Mouse (Mus musculus) ovary, postnatal 36 days (tissue): ENCODE results near the gene Islr2.
A peak's percentile ranks its signal among the peaks of the same experiment; 100 is the strongest.
"Not testable (repeated sequence)": the region's sequence is repeated elsewhere in the genome, so short reads cannot be mapped to it uniquely, and the experiment has no call there.

Experiments
- DNase-seq: peaks from one replicate; pipeline ENCODE4 v3.0.0; 2022; ENCODE audit warnings: low spot score, mixed read lengths

Islr2 gene

DNA sequence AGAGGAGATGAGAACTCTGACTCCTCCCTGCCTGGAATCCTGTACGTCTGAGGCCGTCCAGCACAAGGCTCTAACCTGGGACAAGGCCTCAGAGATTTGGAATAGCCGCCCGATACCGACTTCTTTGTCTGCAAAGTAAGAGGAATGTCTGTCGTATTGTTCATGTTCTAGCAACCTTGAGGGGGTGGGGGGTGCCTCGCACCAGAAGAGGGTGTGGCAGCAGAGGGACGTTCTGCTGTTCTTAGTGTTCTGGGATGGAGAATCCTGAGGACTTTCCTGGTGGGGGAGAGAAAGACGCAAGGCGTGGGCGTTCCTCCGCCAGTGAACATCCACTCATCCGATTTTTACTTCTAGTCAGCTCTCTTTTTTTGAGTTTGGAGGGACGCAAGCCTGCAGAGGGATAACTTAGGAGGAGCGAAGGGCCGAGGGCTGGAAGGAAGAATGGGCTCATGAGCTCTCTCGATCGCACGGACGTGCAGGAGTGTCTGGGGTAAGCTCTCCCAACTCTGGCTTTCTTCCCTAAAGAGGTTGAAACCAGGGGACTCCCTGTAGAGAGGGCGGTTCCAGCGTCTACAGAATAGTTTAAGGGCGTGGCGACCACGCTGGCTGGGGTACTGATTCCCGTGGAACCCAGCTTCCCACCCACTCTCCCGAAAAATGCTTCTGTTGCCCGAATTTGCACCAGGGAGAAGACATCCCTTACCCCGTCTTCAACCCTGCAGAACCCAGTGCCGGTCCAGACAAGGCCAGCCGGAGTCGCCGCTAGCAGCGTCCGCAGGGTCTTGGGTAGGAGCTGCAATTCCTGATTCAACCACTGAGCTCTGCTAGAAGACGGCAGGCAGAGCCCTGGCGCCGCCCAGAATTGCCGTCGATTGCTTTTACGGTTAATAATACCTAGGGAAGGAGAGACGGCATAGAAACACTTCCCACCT is at the start of gene Islr2, which contains the start of gene Islr:
Islr2 (minus strand) TSS at position 804 of the 932 bp plus-strand sequence.
Islr (minus strand) TSS at position 791 of the 932 bp plus-strand sequence.
- DNase-seq, result peak; percentile 65

DNA sequence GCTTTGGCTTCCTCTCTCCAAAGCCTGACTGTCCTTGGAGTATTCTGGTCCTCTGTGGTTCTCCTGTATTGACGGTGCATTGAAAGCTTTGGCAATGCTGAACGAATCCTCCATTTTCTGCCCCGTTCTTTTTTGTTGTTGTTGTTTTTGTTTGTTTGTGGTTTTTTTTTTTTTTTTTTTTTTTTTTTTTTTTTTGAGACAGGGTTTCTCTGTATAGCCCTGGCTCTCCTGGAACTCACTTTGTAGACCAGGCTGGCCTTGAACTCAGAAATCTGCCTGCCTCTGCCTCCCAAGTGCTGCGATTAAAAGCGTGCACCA is 49.6 kb upstream of the Islr2 start:
- not testable (repeated sequence) for DNase-seq

DNA sequence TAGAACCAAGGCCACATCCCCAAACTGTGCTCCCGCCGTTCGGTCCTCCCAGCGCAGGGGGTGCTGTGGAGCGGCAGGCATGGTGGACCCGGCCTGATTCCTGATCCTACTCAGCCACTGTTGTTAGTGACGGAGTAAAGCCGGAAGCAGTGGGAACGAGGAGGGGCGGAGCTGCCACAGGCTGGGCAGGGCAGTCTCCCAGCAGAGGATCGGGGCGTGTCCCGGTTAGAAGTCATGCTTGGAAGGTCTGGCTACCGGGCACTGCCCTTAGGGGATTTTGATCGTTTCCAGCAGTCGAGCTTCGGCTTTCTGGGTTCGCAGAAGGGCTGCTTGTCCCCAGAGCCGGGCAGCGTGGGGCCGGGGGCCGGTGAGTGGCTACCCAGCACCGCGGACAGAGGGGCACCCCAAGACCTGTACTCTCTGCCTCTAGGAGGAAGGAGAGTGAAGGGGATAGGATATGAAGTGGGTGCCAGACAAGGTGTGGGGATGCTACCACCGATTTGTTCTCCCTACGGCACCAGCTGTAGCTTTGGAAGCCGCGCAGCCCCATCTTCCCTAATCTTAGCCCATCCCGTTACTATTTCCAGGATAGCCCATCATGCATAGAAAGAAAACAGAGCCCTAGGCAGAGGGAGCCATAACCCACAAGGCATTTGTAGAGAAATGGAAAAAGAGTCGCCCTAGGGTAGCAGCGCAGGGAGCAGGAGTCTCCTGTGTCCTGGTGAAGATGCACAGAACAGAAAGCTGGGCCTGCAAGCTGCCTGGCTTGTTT is 49.1 kb upstream of the Islr2 start, which contains the start of gene Stoml1:
Stoml1 (plus strand) TSS at position 132 of the 772 bp plus-strand sequence.
- peak; percentile 93 for DNase-seq

DNA sequence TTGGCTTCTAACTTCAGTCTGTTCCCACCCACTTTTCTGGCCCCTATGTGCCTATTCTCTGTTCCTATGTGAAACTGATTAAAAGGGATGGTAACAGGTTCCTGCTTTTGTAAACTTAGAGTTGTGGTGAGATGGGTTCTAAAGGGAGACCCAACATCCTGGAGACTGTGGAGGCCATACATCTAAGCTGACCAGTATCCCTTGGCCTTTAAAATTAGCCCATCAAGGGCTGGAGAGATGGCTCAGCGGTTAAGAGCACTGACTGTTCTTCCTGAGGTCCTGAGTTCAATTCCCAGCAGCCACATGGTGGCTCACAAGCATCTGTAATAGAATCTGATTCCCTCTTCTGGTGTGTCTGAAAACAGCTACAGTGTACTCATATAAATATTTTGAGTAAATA is 46.6 kb upstream of the Islr2 start:
- not testable (repeated sequence) for DNase-seq

DNA sequence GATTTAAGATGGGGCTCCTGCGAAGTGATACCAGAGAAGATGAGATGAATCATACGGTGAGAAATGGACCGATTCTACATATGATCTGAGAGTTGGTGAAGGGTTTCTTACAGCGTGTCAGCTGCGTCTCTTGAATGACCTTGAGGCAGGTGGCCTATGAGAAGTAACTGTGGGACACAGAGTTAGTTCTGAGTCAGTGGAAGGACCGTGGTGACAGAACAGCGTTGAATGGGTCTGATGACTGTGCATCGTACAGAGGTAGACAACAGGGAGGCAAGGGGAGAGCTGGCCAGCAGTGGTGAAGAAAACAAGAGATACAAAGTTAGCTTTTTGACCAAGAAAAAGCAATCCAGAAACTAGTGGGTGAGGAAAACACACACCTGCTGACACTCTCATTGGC is 46.2 kb upstream of the Islr2 start:
- no peak for DNase-seq

DNA sequence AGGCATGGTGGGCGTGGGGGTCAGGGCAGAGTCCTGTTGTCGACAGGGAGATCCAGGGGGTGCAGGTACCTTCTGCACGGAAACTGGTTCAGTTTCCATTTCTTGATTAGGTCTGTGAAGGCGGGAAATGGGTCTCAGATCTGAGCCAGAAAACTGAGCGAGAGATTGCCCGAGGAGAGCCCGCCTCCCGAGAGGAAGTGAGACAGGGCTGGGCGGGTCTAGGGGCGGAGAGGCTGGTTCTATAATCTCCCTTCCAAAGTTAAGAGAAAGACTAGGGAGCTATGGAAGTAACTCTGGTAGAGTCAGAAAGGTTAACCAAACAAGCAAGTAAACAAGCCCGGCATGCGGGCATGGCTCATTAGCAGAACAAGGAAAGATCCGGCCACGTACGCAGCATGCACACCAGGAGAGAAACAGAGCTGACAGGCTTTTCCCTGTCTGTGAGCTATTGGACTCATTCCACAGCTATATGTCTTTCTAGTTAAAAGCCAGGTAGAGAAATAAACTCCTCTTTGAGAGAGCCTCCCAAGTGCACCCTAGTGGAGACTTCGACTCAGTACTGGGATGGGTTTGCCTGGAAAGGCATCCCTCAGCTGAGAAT is 45.6 kb upstream of the Islr2 start, which contains the start of gene Pml:
Pml (minus strand) TSS at position 195 of the 601 bp plus-strand sequence.
- peak; percentile 74 for DNase-seq

DNA sequence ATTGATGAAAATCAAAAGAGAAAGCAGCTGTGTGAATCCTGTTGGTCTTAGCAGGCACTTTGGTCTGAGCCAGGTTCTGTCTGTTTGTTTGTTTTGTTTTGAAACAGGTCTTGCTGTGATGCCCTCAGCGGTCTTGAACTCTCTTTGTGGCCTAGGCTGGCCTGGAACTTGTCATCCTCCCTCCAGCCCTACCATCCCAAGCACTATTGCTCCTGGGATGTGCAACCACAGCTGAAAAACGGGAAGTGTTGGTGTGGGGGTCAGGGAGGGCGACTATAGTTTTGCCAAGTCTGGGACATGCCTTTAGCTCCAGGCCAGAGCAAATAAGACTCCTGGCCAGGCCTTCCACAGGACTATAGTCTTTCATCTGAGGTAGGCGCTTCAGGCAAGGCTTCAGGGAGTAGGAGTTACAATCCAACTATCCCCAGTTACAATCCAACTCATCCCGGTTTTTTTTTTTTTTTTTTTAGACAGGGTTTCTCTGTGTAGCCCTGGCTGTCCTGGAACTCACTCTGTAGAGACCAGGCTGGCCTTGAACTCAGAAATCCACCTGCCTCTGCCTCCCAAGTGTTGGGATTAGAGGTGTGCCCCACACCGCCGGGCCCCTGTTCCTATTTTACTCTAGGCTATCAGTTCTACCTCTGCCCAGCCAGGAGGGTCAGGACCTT is 44.8 kb upstream of the Islr2 start:
- no peak for DNase-seq

DNA sequence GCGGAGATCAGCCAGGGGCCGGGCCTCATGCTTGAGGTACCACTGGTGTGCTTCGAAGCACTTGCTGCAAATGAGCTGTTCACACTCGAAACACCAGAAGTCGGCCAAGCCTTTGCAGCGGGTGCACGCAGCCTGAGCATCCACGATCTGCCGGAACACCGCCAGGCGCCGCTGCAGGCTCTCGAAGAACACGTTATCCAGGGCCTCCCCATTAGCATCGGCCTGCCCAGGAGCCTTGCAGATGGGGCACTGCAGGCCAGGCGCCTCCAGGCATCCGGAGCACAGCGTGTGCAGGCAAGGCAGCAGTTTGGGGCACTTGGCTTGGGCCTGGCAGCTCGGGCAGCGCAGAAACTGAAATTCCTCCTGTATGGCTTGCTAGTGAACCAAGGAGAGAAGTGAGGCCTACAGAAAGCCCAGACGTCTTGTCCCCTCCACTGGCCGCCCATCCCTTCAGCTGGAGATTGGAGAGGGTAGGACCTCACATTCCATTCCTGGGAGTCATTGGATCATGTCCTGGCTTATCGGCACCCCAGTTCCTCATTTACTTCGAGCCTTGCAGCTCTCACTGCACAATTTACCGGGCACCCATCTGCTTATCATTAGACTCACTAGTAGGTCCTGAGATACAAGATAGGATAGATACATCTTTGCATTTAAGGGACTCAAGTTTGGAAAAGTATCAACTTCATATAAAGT is 43.1 kb upstream of the Islr2 start:
- peak; percentile 81 for DNase-seq

DNA sequence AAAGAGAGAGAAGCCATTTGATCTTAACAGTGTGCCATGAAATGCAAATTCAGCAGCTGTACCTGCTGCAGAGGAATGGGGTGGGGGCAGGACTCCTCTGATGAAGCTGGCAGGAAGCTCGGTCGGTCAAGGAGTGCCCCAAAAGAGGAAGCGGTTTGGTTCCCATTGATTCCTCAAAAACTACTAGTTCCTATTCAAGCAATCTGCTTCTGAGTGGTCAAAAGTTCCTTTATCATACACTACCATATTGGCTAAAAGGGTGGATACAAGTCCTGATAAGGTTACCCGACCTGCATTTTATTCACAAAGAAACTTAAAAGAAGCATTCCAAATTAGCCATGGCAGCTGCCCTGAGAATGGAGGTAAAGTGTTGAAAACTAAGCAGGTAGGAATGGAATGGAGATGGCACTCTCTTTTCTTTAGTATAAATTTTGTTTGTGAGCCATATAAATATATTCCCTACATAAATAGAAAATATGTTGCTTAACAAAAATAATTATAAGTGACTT is 42.0 kb upstream of the Islr2 start:
- no peak for DNase-seq

DNA sequence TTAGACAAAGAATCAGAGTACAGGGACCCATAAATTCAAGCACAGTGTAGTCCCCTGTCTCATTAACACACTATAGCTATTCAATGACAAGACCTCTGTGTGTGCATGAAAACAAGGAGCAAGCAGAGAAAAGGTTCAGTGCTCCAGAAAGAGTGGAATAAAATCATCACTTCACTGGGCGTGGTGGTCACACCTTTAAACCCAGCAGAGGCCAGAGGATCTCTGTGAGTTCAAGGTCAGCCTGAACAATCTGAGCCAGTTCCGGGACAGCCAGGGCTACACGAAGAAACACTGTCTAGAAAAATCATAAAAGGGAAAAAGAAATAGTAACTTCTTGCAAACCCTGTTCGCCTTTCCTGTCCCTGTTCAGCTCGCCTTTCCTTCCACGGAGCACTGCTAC is 39.6 kb upstream of the Islr2 start:
- DNase-seq, result no peak

DNA sequence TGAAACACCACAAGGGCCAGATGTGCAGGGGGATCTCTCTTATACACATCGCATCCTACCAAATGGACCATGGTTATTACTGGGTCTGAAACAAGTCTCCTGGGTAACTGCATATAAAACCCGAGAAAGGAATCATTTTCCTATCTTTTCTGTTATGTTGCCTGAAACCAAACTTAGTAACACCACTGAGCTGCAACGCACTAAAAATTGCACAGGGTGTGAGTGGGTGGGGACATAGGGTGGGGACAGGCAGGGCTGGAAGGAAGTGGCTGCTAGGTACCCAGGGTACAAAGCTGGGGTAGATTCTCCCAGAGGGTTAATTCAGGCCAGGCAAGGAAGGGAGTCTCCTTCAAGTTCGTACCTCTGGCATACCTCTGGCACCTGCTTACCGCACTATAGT is 38.6 kb upstream of the Islr2 start:
- no peak for DNase-seq

DNA sequence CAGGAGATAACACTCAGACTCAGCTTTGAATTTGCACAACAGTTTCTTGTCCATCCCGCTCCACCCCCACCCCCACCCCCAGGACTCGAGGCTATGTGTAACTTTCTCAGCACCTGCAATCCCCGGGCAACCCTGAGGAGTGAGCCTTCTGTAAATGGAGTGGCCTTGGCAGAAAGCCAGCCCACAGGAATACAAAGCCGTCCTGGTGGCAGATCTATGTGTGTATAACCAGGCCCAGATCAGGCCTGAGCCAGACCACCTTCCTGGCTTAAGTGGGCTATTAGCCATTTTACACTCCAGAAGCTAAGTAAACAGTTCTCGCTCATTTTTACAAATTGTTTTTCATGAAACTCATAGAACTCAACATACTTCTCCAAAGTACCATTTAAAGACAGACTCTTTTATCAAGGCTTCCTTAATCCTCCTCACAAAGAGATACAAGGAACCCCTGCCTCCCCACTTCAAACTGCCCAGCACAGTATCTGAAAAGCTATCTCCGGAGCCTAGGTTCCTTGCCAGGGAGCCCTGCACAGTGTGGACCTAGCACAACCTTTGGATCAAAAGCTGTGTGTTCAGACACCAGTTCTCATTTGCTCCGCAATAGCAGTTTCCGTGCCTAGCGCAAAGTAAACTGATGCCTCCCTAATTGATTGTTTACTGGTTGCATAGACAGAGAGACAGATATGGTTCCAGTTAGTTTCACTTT is 37.8 kb upstream of the Islr2 start:
- DNase-seq, result peak; percentile 58

DNA sequence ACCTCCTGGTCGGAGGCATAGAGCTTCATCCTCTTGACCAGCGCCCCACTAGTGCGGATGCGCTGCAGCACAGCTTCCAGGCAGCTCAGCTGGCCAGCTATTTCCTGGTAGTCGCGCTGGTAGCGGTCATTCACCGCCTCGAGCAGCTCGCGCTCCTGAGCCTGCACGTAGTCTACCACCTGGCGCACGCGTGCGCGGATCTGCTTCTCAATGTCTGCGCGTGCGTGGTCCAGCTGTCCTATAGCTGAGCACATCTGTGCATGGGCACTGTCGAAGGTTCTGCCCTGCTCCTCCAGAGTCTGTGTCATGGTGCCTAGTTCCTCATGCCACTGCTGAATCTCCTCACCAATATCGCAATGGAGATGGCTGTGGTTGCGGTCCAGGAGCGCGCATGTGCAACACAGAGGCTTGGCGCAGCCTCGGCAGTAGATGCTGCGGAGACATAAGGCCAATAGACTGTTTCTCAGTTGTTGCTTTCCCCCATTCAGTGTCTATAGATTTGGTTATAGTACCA is 30.4 kb upstream of the Islr2 start:
- no peak for DNase-seq

DNA sequence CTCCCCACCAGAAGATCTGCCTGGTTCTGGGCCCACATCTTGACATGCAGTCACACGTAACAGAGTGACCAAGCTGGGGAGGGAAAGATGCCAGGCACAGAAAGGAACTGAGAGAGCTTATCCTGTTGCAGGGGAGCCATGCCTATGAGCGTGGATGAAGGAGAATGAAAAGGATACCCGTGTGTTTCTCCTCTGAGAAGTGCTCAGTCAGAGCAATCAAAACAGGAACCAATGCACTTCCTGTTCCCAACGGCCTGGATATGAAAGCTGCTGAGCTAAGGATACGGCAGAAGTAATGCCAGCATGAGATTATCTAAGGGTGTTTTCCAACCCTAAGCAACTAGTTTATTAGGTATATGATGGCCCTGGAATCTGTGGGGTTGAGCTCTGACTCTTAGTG is 28.3 kb upstream of the Islr2 start:
- DNase-seq, result peak; percentile 2

DNA sequence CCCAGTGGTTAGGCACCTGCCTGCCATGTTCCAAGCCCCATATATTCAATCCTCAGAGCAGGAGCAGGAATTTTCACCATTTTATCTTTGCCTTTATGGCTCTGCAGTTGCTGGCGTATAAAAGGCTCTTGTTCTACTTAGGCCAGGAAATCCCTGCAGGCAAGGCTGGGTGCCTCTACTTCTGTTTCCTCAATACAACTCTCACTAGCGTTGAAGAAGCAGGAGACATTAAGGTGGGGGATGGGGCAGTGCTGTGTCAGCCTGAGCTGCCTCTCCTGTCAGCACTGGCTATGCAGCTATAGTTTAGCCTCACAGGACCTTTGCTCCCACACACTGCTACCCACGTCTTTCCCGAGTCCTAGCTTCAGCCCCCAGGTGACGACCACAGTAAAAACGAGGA is 27.6 kb upstream of the Islr2 start:
- peak; percentile 1 for DNase-seq

DNA sequence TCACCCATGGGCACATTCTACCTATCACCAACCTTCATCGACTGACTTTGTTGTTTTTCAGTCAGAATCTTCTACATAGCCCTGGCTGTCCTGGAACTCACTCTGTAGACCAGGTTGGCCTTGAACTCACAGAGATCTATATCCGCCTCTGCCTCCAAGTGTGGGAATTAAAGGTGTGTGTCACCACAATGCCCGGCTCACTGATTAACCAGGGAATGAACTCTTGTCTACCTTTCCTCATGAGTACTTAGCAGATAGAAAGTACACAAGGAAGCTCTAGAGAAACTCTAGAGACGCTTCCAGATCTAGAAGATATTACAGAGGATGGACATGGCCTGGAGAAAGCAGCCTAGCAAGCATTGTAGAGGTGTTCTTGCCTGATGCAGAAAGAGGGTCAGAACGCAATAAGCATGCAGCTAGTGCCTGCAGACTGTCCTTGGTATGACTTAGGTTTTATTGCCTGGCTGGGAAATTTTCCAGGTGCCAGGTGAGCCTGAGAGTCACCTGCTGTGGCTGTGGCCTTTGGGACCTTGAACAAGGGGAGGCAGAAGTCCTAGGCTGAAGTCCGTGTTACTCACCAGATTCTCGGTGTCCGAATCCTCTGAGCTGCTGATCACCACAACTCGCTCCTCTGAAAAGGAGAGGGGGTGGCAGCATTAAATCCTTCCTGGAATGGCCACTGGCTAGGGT is 24.8 kb upstream of the Islr2 start:
- DNase-seq, result no peak

DNA sequence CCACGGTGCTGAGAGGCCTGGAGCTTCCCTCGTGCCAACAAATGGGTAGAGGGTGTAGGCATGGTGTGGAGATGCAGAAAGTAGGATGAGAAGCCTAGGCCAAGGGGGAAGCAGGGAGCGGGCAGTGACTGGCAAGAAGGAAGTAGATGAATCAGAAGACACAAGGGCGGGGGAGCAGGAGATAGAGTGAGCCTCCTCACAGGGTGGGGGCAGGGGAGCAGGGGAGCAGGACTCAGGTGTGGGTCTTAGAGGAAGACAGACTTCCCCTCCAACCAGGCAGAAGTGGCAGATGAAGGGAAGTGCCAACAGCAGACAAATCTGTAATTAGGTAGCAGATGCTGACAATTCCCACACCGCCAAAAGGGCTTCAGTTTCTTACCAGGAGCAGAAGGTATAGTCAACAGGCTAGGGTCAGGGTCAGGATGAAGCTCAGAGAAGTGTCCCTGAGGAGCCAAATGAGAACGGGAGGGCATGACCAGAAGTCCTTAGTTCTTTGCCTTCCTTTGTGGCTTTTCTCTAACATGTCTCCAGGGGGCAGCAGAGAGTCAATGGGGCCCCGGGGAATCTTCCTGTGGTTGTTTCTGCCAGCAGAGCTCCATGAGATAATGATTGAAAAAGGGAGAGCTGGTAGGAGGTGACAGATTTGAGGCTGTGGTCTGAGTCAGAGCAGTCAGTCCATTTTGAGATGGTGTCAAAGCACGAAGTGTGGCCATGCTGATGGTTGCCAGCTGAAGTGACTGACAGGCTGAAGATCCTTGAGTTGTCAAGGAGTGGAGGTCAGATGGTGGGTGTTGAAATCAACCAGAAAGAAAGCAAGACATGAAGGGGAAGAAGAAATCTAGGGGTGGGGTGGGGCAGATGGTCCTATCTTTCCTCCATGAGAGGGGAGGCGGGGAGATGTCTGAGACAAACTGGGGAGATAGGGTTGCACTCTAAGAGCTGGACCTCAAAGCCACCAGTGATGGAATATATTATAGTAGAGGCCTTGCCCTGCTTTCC is 22.1 kb upstream of the Islr2 start:
- DNase-seq, result peak; percentile 39

DNA sequence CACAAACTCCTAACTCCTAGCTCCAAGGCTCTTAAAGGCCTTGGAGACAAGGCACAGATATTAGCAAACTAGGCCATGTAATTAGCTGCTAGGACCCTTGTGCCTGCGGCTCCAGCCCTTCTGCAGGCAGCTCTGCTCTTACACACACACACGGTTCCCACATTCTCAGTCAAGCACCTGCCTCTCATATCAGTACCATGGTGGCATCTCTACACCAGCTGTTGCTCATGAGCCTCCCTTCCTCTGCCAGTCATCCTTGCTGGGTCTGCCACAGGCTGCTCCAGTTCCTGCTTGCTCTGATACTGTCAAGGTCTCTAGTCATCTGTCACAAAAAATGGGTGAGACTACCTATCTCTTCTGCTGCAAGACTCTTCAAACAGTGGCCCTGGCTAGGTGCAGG is 20.2 kb upstream of the Islr2 start:
- no peak for DNase-seq
